Mouse (Mus musculus): Measurements from ENCODE around the gene Med24. TPM values are rescaled to one million over a fixed set of nuclear protein-coding genes. Genes with fewer than 3 reads are reported as not detected.

Gene Med24
- total RNA-seq, 2 experiments from 2014 or later: 118 to 130 TPM

DNA sequence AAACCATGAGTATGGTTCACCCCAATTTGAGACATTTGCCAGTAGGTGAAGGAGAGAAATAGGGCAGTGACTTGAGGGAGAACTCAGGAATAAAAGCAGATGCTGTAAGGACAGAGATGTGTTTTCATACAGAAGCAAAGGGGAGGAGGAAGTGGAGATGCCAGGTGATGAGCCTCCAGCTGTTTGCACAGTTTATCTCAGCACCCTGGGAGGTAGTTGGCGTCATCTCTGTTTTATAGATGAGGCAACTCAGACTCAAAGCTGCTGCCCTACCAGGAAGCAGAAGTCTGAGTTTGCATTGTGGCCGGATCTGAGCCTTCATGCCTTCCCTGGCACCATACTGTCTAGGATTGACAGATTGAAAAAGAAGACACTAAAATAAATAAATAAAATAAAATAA lies 60.3 kb downstream of the Med24 start:
- DNase-seq (ENCODE audit: extremely low spot score in 1 of 2, low spot score in 1 of 2): no peak

GRCm38 (mm10) chr11:98664091-98664490 lies 65.1 kb downstream of the Med24 start, which contains the start of gene Gsdma:
Gene Gsdma (plus strand): TSS chr11:98664351.
- no peak for DNase-seq (ENCODE audit: extremely low spot score in 1 of 2, low spot score in 1 of 2)

DNA sequence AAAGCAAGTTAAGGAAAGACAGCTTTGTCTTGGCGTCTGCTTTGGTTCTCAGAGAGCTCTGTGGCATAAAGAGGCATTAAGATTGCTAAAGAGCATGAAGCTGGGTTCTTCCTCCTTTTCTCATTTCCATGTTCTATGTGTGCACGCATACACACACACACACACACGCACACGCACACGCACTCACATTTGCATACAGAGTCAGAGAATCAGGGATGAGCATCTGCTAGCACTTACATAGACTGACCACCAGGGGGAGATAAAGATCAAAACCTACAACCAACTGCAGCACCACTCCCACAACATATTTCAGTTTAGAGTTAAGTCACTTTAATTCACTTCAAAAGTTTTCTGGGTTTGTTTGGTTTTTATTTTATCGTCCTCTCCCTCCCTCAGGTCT lies 68.7 kb downstream of the Med24 start:
- DNase-seq (ENCODE audit: extremely low spot score in 1 of 2, low spot score in 1 of 2): peak in 1 of 2 experiments; percentile 14

DNA sequence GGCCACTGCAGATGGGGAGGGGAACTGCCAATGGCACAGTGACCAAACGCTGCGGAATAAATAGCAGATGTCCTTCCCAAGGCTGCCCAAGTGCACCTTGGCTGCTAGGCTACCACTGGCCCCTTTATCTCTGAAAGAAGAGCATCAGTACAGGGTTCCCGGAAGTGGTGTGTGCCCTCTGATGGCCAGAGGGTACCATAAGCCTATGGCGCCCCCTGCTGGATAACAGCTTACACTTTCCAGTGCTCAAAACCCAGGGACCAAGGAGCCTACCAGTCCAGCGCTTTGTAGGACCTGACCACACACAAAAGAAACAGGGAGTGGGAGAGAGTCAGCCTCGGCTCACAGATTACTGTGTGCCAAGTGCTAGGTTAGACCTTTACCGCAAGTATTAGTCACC lies 74.2 kb downstream of the Med24 start:
- DNase-seq (ENCODE audit: extremely low spot score in 1 of 2, low spot score in 1 of 2): peak in 1 of 2 experiments; percentile 39

Other genes starting within 250 kb of the Med24 start
- under 1 TPM in 1 of 2 experiments, not detected in 1; 0.52 TPM for gene Ikzf3, start 183.4 kb downstream of the Med24 start, total RNA-seq (2021)
- not detected for gene Zpbp2, start 178.3 kb downstream of the Med24 start, total RNA-seq (2021)
- gene Ormdl3, start 142.1 kb downstream of the Med24 start, total RNA-seq (2021): 10 to 100 TPM; 47.7 to 57.5 TPM
- not detected for gene Lrrc3c, start 131.1 kb downstream of the Med24 start, total RNA-seq (2021)
- 10 to 100 TPM; 10.4 to 12.4 TPM for gene Gm12355, start 103.8 kb downstream of the Med24 start, total RNA-seq (2021)
- gene Gsdma3, start 103.1 kb downstream of the Med24 start, total RNA-seq (2021): not detected
- gene Gsdma2, start 82.7 kb downstream of the Med24 start, total RNA-seq (2021): under 1 TPM in 1 of 2 experiments, not detected in 1; 0.20 TPM
- gene Gsdma, start 65.1 kb downstream of the Med24 start, total RNA-seq (2021): not detected
- 100 to 1,000 TPM; 127 to 128 TPM for gene Psmd3, start 46.9 kb downstream of the Med24 start, total RNA-seq (2021)
- gene Csf3, start 28.2 kb downstream of the Med24 start, total RNA-seq (2021): not detected
- gene Thra, start 11.2 kb upstream of the Med24 start, total RNA-seq (2021): 1,000 to 10,000 TPM; 1,027 to 1,094 TPM
- 10 to 100 TPM; 78.1 to 92.2 TPM for gene Nr1d1, start 45.9 kb upstream of the Med24 start, total RNA-seq (2021)
- gene Msl1, start 66.1 kb upstream of the Med24 start, total RNA-seq (2021): 100 to 1,000 TPM; 170 to 176 TPM
- 10 to 100 TPM; 53.3 to 60.6 TPM for gene Casc3, start 75.5 kb upstream of the Med24 start, total RNA-seq (2021)
- 100 to 1,000 TPM; 185 to 222 TPM for gene Rapgefl1, start 107.3 kb upstream of the Med24 start, total RNA-seq (2021)
- gene Wipf2, start 134.2 kb upstream of the Med24 start, total RNA-seq (2021): 10 to 100 TPM; 57.2 to 61.4 TPM
- gene Cdc6, start 178.4 kb upstream of the Med24 start, total RNA-seq (2021): under 1 TPM; 0.54 to 0.94 TPM
- gene Rara, start 198.4 kb upstream of the Med24 start, total RNA-seq (2021): 10 to 100 TPM; 17.0 to 17.7 TPM

All from layer of hippocampus, postnatal 25 days (tissue).